ENCODE assay signal across 24 mouse cellular contexts in the genomic region with DNA sequence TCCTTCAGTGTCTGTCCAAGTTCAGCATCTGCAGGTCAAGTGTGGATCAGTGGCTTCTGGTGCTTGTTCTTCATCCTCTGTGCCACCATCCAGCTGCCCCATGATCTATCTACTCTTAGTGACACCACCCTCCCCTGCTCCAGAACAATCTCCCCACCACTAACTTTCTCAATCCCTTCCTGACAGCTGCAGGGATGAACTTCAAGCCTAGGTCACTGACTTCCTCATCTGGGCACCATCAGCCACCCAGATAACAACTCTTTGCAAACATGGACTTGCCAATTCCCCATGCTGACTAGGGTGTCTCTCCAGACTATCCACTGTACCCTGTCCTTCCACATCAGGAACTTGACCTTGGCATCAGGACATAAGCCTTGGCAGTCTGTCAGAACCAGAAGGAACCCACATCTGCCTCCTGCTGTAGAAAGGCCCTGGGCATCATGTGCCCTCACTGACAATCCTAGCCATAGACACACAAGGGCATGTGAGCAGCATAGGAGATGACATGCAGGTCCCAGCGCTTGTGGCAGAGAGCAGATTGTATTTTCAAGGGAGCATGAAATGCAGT.
A peak's percentile ranks its signal among the peaks of the same experiment; 100 is the strongest.
DNase-seq lines count a peak whose midpoint lies in the region; ATAC-seq and TF ChIP-seq lines count a peak whose summit lies in the region.
"Had no signal": no experiment of that assay in that cellular context is flagged by ENCODE, and none has a peak within 500 bp of the region (broad histone marks: within the 10 kb centered on the region; RNA-seq: fewer than 3 reads in every experiment).

No protein-coding gene starts in this region.

- no peak overlapping the region for H3K4me2 ChIP-seq in kidney, embryonic 16.5 days (replicated peaks; ENCODE audit: low read depth, low read length)
- no peak overlapping the region for H3K4me2 ChIP-seq in intestine, embryonic 15.5 days (replicated peaks)
- H3K4me2 ChIP-seq: embryonic facial prominence, embryonic 15.5 days; heart, embryonic 12.5 days; hindbrain, embryonic 14.5 days had no signal

- ATAC-seq in kidney, embryonic 16.5 days (ENCODE audit: low FRiP score, low TSS enrichment): no peak
- no peak for ATAC-seq in intestine, embryonic 15.5 days
- ATAC-seq: CD4-positive, CD25-positive, alpha-beta regulatory T cell, adult 4 months; forebrain, embryonic 14.5 days had no signal

- no peak overlapping the region for H3K27ac ChIP-seq in kidney, embryonic 16.5 days (ENCODE audit: low read length)
- H3K27ac ChIP-seq in small intestine, adult 2 months (ENCODE audit: insufficient read depth, low read depth, low read length): peak overlapping the region; percentile 37; the same call in 1 of the 2 replicates
- no peak overlapping the region for H3K27ac ChIP-seq in intestine, embryonic 15.5 days
- H3K27ac ChIP-seq: embryonic facial prominence, embryonic 15.5 days; forebrain, embryonic 10.5 days; heart, adult 2 months; hindbrain, embryonic 10.5 days; hindbrain, embryonic 14.5 days had no signal

- no peaks in the 10 kb centered on the region for H3K9me3 ChIP-seq in kidney, embryonic 16.5 days (ENCODE audit: low read length)
- no peaks in the 10 kb centered on the region for H3K9me3 ChIP-seq in intestine, embryonic 15.5 days
- H3K9me3 ChIP-seq: embryonic facial prominence, embryonic 15.5 days; forebrain, embryonic 10.5 days; hindbrain, embryonic 10.5 days had no signal

- DNase-seq in adrenal gland, adult (ENCODE audit: inconsistent age in 2 of 2, low spot score in 1 of 2): peak; percentile 68 to 77
- no peak for DNase-seq in adrenal gland, adult 18-20 months (ENCODE audit: low spot score in 2 of 2)
- DNase-seq in kidney, adult 11 months: peak; percentile 21
- peak; percentile 35 for DNase-seq in ovary, adult 18-20 months (ENCODE audit: low spot score)
- no peak for DNase-seq in ovary, postnatal 14 days (ENCODE audit: low spot score)
- DNase-seq: adrenal gland, postnatal 14 days; B cell, adult 2 months; cerebellum, adult 2 months; cerebellum, postnatal 10 days; embryo, embryonic 11 days; gastrocnemius, postnatal 36 days; heart, adult 2 months had no signal

- WGBS in kidney, embryonic 16.5 days: 93% methylated on average over 1 of the region's 1 CpGs
- 79% methylated on average over 1 of the region's 1 CpGs for WGBS in small intestine, adult 2 months
- 93% methylated on average over 1 of the region's 1 CpGs for WGBS in intestine, embryonic 15.5 days

- H3K4me1 ChIP-seq in kidney, embryonic 16.5 days (ENCODE audit: insufficient read depth, low read length): peaks cover 20% of the 10 kb centered on the region
- peaks cover 20% of the 10 kb centered on the region for H3K4me1 ChIP-seq in small intestine, adult 2 months (ENCODE audit: control insufficient read depth, insufficient read depth, insufficient read length, low read length)
- H3K4me1 ChIP-seq in intestine, embryonic 15.5 days (replicated peaks): peaks cover 19% of the 10 kb centered on the region

- no peak for TF ChIP-seq CTCF in small intestine, adult 2 months (IDR thresholded peaks at IDR 0.05; ENCODE audit: extremely low read depth, insufficient read length, insufficient replicate concordance, low read depth, low read length)

- H3K4me3 ChIP-seq in kidney, embryonic 16.5 days (ENCODE audit: low read length): no peak overlapping the region
- no peak overlapping the region for H3K4me3 ChIP-seq in small intestine, adult 2 months (ENCODE audit: low read depth, low read length)
- no peak overlapping the region for H3K4me3 ChIP-seq in intestine, embryonic 15.5 days (replicated peaks)
- H3K4me3 ChIP-seq: embryonic facial prominence, embryonic 15.5 days; erythroblast, embryonic 14.5 days; forebrain, embryonic 10.5 days; heart, adult 2 months; heart, embryonic 12.5 days; hindbrain, embryonic 10.5 days had no signal

- H3K27me3 ChIP-seq in kidney, embryonic 16.5 days (ENCODE audit: insufficient read depth, low read length): no peaks in the 10 kb centered on the region
- H3K27me3 ChIP-seq in small intestine, adult 2 months (ENCODE audit: control insufficient read depth, insufficient read depth, low read length): peaks cover 15% of the 10 kb centered on the region; the same call in 1 of the 2 replicates
- H3K27me3 ChIP-seq in intestine, embryonic 15.5 days (replicated peaks): no peaks in the 10 kb centered on the region
- H3K27me3 ChIP-seq: heart, embryonic 12.5 days had no signal

- no peaks in the 10 kb centered on the region for H3K36me3 ChIP-seq in kidney, embryonic 16.5 days (ENCODE audit: insufficient read depth, low read length)
- H3K36me3 ChIP-seq in small intestine, adult 2 months (ENCODE audit: control insufficient read depth, insufficient read depth, low read length): no peaks in the 10 kb centered on the region
- H3K36me3 ChIP-seq in intestine, embryonic 15.5 days: no peaks in the 10 kb centered on the region
- H3K36me3 ChIP-seq: embryonic facial prominence, embryonic 15.5 days; forebrain, embryonic 10.5 days; G1E; heart, embryonic 12.5 days; hindbrain, embryonic 10.5 days had no signal

- TF ChIP-seq POLR2A in small intestine, adult 2 months (IDR thresholded peaks at IDR 0.05; ENCODE audit: low read depth, low read length): no peak

- H3K9ac ChIP-seq in kidney, embryonic 16.5 days (replicated peaks; ENCODE audit: low read length): no peak overlapping the region
- no peak overlapping the region for H3K9ac ChIP-seq in intestine, embryonic 15.5 days
- H3K9ac ChIP-seq: embryonic facial prominence, embryonic 15.5 days; heart, embryonic 12.5 days; hindbrain, embryonic 14.5 days had no signal

Comparison
In these comparisons a context has a peak if more than half of its experiments do, and no peak if none do; other contexts are left out.
1. DNase-seq: peak in adrenal gland, adult (2 of 2), kidney, adult 11 months (single experiment) and ovary, adult 18-20 months (single experiment); none in adrenal gland, adult 18-20 months (0 of 2) and ovary, postnatal 14 days (single experiment).